Mouse (Mus musculus): ENCODE results near the gene Cmtm8. TPM values are rescaled to one million over a fixed set of nuclear protein-coding genes. Genes with fewer than 3 reads are reported as not detected.

Cmtm8 gene
- polyA plus RNA-seq, 1 experiment: 2.4 TPM

- 87% methylated on average over 9 of the region's 9 CpGs for WGBS
These were observed 50.1 kb downstream of the Cmtm8 start for GRCm38 (mm10) chr9:114793764-114794295.

DNA sequence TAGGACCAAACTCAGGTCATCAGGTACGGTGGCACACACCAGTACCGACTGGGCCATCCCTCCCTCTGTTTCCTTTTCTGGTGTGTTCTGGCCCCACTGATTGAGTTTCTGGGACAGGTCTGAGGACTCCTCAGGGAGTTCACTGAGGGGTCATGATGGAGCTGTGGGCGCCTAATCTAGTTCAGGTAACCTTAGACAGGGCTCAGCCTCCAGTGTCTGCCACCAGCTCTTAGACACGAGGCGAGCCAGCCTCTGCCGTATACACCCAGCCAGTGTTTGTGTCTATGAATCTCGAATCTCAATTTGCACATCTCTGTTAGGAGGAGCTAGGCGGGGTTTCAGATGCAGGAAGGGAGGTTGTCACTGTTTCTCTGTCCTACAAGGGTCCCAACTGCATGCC lies 54.0 kb downstream of the Cmtm8 start:
- DNase-seq (ENCODE audit: low read depth, low spot score): no peak
- 81% methylated on average over 8 of the region's 8 CpGs for WGBS

More at GRCm38 (mm10) chr9:114793764-114794295, 50.1 kb downstream of the Cmtm8 start:
- no peak for DNase-seq (ENCODE audit: low read depth, low spot score)

DNA sequence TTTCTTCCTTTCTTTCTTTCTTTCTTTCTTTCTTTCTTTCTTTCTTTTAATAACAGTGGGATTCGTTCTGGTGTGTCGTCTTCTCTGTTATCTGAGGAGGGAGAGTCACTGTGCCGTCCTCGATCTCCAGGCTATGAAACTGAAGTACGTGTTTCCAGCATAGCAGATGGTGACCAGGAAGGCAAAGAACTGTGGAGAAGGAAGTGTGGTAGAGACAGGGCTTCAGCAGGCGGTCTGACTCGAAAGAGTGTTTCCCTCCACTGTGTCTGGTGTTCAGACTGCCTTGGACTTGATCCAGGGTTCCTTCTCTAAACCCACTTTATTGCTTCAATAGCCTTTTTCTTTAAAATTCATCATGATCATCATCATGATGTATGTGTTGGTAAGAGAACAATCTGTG lies 54.4 kb downstream of the Cmtm8 start:
- no peak for DNase-seq (ENCODE audit: low read depth, low spot score)
- 55% methylated on average over 7 of the region's 7 CpGs for WGBS

DNA sequence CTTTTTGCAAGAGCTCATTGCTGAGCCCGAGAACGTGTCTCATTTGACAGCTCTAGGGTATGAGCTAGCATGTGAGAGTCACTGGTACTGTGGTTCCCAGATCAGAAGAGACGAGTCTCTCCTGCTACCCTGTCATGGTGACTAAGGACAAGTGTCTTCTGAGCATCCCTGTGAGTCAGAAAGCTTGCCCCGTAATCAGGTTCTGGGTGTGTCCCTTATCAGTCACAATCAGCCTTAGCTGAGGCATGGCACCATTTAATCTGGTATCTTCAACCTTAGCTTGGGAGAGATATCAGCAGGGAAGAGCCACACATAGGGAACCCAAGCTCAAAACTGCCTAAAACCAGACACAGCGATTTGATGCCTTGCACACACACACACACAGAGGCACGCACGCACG lies 55.3 kb downstream of the Cmtm8 start:
- no peak for DNase-seq (ENCODE audit: low read depth, low spot score)
- whole genome bisulfite sequencing: 78% methylated on average over 8 of the region's 8 CpGs

- DNase-seq (ENCODE audit: low read depth, low spot score): no peak
- WGBS: 84% methylated on average over 7 of the region's 7 CpGs
These were observed 56.2 kb downstream of the Cmtm8 start for GRCm38 (mm10) chr9:114787716-114788115.

GRCm38 (mm10) chr9:114787134-114787533 lies 56.8 kb downstream of the Cmtm8 start:
- DNase-seq (ENCODE audit: low read depth, low spot score): no peak
- 91% methylated on average over 5 of the region's 5 CpGs for WGBS

DNA sequence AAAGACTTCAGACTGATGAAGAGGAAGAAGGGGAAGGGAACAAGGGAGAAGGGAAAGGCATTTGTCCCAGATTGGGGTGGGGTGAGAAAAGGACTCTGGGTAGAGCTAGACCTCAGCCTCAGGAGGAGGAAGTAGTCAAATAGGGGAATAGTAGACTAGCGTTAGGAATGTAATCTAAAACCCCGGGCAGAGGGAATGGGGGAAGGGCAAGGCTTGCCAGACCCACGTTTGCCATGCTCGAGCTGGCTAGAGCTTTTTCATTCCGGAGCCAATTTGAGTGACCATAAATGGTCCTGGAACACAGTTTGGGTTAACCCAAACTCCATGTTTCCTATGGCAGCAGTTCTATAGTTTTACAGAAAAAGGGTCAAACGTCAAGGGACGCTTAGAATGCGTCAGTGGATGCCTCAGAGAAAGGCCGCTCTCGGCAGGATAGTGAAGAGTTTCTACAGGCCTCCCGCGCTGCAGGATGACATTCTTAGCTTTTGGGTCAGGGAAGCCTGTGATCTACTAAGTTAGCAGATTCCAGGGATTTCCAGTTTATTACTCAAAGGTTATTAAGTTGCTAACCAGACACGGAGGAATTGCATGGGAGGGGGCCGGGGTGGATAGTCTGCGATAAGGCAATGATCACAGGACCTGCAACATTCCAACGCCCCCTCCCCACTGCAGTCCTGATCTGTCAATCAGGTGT lies 58.4 kb downstream of the Cmtm8 start:
- WGBS: 41% methylated on average over 16 of the region's 16 CpGs
- no peak for DNase-seq (ENCODE audit: low read depth, low spot score)

DNA sequence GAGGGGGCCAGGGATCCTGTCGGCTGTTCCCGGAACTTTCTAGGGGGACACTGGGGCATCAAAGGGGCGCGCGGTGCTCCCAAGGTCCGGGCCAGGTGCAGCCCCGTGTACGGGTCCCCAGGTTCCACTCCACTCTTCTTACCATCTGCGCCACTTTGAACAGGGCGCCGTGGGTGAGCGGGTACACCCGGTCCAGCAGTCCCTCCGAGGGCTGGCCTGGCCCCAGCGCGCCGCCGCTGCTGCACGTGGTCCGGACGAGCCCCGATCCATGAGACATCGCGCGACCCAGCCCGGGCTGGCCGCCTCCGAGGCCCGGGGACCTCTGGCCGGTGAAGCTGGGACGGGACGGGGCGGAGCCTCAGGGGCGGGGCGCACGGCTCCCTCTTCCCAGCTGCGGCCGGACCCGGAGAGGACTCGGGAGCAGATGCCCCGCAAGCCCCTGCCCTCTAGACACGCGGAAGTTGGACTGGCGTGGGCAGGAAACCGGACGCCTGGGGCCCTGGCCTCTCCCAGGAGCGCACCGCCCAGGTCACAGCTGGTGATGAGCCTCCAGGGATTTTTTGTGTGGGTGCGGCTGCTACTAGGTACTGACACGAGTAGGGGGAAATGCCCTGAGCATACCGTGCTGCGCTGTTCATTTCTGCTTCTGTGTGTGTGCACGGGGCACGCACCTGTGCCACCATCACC lies 62.3 kb downstream of the Cmtm8 start, which contains the start of gene Cmtm7:
Cmtm7 (minus strand) TSS at position 331 of the 687 bp plus-strand sequence.
- no peak for DNase-seq (ENCODE audit: low read depth, low spot score)
- WGBS: under 1% methylated on average over 54 of the region's 54 CpGs

DNA sequence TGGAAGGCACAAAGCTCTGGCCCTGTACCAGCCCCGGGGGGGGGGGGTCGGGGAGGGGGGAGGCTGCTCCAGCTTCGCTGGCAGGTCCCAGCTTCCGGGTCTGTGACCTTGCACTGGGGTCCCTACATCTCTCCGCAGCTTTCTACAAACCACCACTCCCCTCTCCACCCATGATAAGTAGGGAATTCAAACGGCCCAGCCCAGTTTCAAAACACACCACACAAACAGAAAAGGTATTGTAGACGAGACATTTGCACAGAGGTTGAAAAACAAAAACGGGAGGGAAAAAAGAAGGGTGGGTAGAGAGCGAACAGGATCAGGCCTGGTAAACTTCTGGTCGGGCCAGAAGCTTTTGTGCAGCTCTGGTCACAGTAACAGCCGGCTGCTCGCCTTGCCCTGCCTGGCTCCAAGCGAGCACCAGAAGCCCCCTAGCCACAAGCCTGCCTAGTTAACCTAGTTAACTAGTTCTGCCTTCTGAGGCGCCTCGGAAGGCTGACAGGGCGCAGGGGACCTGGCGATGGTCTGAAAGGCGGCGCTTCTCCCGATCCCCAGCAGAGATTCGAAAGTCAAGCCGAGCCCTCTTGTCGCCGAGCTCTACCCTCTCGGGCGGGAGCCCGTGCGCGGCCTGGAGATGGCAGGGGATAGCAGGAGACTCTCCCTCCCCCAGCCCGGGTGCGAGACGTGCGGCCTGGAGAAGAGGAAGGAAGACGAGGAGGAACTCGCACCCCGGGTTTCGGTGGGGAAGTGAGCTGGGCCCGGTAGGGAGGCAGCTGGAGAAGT lies 63.0 kb downstream of the Cmtm8 start:
- 2% methylated on average over 38 of the region's 38 CpGs for WGBS
- no peak for DNase-seq (ENCODE audit: low read depth, low spot score)

DNA sequence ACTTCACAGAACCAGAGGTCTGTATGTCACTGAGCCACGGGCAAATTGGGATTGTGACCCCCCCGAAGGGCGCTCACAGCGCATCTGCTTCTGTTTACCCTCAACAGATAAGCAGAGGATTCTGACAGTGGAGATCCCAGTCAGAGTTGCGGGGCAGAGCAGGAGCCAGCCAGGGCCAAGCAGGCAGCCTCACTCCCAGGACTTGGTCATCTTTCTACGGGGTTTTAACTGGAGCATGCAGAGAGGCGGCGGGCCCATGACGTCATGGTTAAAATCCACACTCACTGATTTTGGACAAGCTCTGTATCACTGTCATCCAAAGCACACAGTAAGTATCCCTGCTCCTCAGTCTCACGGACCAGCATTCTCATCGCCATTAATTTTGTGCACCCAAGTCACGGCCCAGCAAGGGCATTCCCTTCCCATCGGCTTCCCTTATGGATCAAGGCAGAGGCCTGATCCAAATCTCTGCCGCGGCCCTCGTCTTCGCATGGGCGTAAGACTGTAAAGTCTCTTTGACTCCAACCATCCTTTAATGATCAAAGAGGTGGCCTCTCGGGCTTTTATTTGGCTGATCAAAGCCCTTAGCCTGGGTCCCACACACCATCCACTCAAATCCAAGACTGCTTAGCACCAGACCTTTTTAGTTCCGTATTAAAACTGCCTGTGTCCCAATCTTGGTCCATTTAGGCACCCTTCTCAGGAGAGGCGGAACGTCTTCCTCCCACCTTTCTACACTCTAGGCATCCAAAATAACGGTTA lies 63.8 kb downstream of the Cmtm8 start:
- 62% methylated on average over 23 of the region's 23 CpGs for WGBS
- DNase-seq (ENCODE audit: low read depth, low spot score): no peak

- DNase-seq (ENCODE audit: low read depth, low spot score): no peak
- 93% methylated on average over 7 of the region's 7 CpGs for WGBS
These were observed 65.1 kb downstream of the Cmtm8 start for GRCm38 (mm10) chr9:114778877-114779276.

DNA sequence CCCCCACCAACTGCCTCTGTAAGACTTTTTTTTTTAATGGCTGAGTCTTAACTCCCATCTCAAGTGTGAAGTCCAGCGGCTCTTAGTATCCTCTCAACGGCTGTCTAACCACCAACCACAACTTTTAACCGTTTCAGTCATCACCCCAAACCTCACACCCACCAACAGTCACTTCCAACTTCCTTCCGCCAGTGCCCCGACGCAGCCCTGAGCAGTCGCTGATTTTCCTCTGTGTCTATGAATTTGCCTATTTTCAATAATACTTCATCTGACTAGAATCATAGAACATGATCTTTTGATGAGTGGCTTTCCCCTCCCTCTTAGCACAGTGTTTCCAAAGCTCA lies 65.9 kb downstream of the Cmtm8 start:
- WGBS: 72% methylated on average over 7 of the region's 7 CpGs
- DNase-seq (ENCODE audit: low read depth, low spot score): no peak

DNA sequence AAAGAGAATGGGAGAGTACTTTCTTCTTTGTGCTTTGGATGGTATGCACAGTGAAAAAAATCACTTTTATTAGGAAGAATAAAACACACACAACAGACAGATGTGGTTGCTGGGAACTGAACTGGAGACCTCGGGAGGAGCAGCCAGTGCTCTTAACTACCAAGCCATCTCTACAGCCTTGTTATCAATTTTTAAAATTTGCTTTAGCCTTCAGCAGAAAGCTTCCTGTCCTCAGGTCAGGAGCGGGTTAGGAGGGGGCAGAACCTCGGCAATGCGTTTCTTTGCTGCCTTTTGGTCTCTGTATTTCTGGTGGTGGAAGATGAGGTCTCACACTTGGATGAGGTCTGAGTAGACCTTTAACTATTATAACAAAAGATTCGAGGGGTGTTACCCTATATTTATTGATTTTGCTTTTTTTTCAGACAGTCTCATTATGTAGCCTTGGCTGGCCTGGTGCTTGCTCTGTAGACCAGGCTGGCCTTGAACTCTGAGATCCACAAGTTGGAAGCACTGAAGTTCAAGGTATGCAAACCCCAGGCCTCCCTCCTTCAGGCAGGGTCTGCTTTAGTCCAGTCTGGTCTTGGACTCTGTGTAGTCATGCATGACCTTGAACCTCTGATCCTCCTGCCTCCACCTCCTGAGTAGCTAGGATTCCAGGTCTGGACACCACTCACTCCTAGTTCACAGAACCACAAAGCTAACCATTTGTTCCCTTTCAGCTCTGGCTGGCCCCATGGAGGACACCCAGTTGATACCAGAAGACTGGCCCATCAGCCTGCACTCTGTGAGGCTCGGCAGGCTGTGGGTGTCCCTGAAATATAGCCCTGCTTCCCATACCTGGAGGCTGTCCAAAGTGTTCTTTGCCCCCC lies 66.5 kb downstream of the Cmtm8 start:
- WGBS: 68% methylated on average over 6 of the region's 6 CpGs
- DNase-seq (ENCODE audit: low read depth, low spot score): no peak

DNA sequence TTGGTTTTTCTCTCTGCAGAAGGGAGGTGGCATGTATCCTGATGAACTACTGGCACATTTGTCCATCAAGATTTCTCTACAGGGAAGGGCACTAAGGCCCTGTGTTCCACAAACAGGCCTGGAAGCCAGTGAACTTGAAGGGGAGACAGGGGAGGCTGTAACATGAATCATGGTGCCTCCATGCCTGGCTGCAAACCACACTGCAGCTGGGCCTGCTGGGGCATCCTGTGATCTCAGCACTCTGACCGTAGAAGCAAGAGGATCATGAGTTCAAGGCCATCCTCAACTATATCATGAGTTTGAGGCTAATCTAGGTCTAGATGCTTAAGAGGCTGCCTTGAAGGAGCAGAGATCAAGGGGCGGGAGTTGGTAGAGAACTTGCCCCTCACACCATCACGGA lies 67.6 kb downstream of the Cmtm8 start:
- 99% methylated on average over 3 of the region's 3 CpGs for WGBS
- DNase-seq (ENCODE audit: low read depth, low spot score): no peak

GRCm38 (mm10) chr9:114775272-114775671 lies 68.7 kb downstream of the Cmtm8 start:
- no peak for DNase-seq (ENCODE audit: low read depth, low spot score)
- 69% methylated on average over 4 of the region's 4 CpGs for WGBS

DNA sequence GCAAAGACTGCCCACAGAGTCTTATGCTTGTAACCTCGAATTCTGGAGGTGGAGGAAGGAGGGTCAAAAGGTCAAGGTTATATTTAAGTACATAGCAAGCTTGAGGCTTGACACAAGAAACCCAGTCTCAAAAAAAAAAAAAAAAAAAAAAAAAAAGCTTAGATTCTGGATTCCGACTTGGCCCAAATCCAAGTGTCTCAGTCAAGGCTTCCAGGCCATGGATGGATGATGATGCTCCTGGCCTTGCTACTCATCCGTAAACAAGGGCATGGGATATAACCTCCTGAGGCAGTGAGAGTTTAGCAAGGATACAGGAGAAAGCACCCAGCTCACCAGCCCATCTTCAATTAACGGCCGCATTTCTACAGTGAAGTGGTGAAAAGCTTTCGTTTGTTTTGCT lies 69.3 kb downstream of the Cmtm8 start:
- no peak for DNase-seq (ENCODE audit: low read depth, low spot score)
- WGBS: 71% methylated on average over 6 of the region's 6 CpGs

DNA sequence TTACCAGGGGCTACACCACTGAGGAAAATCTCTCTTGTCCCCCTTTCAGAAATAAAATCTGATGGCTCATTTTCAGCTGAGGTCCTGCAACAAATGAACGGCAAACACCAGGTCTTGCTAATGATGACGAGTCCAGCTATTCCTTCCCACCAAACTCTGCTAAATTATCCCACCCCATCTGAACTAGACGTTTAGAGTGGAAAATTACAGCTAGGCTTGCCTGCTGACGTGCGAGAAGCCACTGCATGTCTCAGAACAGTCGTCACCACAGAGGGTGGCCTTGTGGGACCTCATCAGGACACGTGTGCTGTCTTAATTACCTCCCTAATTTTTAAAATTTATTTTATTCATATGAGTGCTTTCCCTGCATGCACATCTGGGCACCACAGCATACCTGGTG lies 72.4 kb downstream of the Cmtm8 start:
- DNase-seq (ENCODE audit: low read depth, low spot score): no peak
- WGBS: 85% methylated on average over 7 of the region's 7 CpGs

DNA sequence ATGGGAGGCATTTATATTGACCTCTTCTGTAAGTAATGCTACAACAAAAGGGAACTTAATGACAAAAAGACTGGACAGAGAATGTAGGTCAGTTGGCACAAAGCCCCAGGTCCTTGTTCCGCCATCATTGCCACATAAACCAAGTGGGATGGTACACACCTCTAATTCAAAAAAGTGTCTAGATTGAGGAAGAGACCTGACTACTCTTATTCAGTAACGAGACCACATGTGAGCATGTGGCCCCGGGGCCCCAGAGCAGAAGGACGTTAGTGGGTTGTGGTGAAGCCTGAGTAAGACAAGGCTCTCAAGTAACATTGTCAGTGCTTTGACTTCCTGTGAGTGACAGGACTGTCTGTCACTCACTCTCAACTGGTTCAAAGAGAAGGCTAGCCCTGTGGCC lies 73.7 kb downstream of the Cmtm8 start:
- WGBS: 79% methylated on average over 4 of the region's 4 CpGs

DNA sequence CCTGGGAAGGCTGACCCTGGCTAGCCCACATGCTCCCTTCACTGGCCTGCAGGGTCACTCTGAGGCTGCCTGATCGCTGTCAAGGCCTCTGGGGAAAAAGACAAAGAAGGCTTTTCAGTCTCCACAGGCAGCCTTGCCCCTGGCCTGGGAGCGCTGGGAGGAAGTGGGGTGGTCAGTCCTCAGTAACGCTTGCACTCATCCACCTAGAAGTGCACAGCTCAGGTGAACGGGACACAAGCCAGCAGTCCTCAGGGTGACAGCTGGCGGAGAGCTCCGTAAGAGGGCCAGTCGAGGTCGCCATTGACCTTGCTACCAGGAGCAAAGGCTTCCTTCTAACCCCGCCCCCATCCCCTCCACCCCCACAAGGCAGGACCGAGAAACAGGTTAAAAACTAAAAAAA lies 75.9 kb downstream of the Cmtm8 start:
- DNase-seq (ENCODE audit: low read depth, low spot score): no peak
- 82% methylated on average over 10 of the region's 10 CpGs for WGBS

More for the DNA sequence above, 73.7 kb downstream of the Cmtm8 start:
- no peak for DNase-seq (ENCODE audit: low read depth, low spot score)
